Mouse (Mus musculus): ENCODE results near the gene Arglu1. TPM values are rescaled to one million over a fixed set of nuclear protein-coding genes. Genes with fewer than 3 reads are reported as not detected.

Gene Arglu1
- polyA plus RNA-seq (2012; rRNA removed): 20.7 and 22.4 TPM in 2 replicates

DNA sequence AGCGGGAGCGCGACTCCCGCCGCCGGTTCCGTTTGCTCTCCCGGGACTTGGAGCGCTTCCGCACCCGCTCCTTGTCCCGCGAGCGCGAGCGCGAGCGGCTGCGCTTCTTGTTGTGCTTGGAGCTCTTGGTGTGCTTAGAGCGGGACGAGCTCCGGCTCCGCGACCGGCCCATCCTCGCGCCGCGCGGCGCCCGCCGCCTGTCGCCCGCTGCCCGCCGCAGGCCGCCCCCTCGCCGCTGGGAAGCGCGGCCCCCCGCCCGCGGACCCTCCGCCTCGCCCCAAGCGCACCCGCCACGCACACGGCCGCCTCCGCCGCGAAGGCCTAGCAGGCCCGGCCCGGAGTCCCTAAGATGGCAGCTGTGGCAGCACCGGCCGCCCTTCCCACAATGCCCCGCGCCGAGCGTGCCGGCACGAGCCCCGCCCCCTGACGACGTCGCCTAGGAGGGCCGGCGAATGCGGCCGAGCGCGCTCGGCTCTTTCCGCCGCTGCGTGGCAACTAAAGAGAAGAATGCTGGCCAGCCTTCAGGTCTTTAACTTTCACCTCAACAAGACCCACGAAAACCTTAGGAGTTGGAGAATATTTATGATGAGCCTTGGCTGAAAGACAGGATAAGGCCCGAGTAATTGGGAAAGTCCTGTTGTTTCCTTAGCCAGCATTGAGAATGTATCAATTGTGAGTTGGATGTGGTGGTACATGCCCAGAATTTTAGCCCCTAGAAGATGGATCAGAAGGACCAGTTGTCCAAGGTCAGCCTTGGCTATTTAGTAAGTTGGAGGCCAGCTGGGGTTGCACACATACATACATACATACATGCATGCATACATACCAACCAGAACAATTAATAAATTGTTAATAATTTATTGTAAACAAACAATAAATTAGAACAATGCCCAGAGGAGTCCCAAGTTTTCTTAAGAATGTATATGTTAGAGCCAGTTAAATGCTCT lies at the start of gene Arglu1:
Gene Arglu1 (minus strand): TSS at position 376 of the 947 bp plus-strand sequence.
- Histone ChIP-seq H3K36me3 (ENCODE audit: control insufficient read depth, insufficient read depth, low read length) (no peaks in the 10 kb centered on the region), H3K4me1 (ENCODE audit: control insufficient read depth, insufficient read depth, insufficient read length) (peaks cover 15% of the 10 kb centered on the region), H3K4me3 (ENCODE audit: extremely low read depth, insufficient read depth, insufficient read length) (peak within 1 kb of the TSS; percentile 100), H3K27ac (ENCODE audit: insufficient read depth, low read length) (peak within 1 kb of the TSS; percentile 91), H3K27me3 (ENCODE audit: control insufficient read depth, insufficient read depth, low read length) (no peaks in the 10 kb centered on the region)
- DNase-seq (ENCODE audit: low read depth in 1 of 2, low spot score in 2 of 2): peak; percentile 81 to 97
- TF ChIP-seq CTCF (IDR thresholded peaks at IDR 0.05; ENCODE audit: extremely low read depth, insufficient read depth, insufficient read length, insufficient replicate concordance) (no peak), POLR2A (IDR thresholded peaks at IDR 0.05; ENCODE audit: low read depth, low read length) (peak; percentile 79)
- WGBS: under 1% methylated on average over 81 of the region's 81 CpGs

DNA sequence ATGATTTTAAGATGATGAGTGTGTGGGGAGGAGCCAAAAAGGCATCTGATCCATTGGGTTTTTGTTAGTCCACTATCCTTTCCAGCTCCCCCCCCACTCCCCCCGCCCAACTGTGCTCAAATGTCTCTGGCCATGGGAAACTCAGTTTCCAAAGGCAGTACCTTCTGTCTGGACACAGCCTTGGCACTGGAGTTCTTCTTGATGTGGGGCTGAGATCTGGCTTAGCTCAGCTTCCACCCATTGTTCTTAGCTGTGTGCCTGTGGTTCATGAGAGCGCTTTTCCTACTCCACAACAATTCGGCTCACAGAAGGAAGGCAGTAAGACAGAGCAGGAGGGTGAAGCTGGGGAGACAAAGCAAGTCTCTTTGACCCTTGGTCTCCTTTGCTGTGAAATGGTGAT lies 47.0 kb upstream of the Arglu1 start:
- H3K27me3 ChIP-seq (ENCODE audit: control insufficient read depth, insufficient read depth, low read length): no peaks in the 10 kb centered on the region
- no peaks in the 10 kb centered on the region for H3K4me1 ChIP-seq (ENCODE audit: control insufficient read depth, insufficient read depth, insufficient read length)
- no peak overlapping the region for H3K4me3 ChIP-seq (ENCODE audit: extremely low read depth, insufficient read depth, insufficient read length)
- no peak overlapping the region for H3K27ac ChIP-seq (ENCODE audit: insufficient read depth, low read length)
- TF ChIP-seq POLR2A (IDR thresholded peaks at IDR 0.05; ENCODE audit: low read depth, low read length) (no peak), CTCF (IDR thresholded peaks at IDR 0.05; ENCODE audit: extremely low read depth, insufficient read depth, insufficient read length, insufficient replicate concordance) (no peak)
- DNase-seq (ENCODE audit: low read depth in 1 of 2, low spot score in 2 of 2): no peak
- WGBS: 85% methylated on average over 3 of the region's 3 CpGs
- H3K36me3 ChIP-seq (ENCODE audit: control insufficient read depth, insufficient read depth, low read length): no peaks in the 10 kb centered on the region

DNA sequence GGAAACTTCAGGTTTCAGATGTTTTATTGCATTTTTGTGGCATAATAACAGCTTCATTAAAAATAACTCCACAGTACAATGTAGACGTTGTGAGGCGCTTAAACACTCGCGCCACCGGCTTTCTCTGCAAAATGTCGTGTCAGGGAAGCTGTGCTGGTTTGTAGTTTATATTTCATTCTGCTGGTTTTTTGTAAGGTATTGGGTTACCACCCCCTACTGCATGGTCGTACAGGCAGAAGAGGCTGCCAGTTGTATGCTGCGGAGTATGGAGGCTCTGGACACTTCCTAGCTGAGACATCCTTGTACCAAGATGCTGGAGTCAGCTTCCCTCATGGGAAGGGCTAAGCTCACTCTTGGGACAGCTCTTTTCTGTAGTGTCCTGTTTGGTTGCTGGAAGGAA lies 46.5 kb upstream of the Arglu1 start:
- DNase-seq (ENCODE audit: low read depth in 1 of 2, low spot score in 2 of 2): no peak
- 88% methylated on average over 8 of the region's 8 CpGs for WGBS
- TF ChIP-seq CTCF (IDR thresholded peaks at IDR 0.05; ENCODE audit: extremely low read depth, insufficient read depth, insufficient read length, insufficient replicate concordance) (no peak), POLR2A (IDR thresholded peaks at IDR 0.05; ENCODE audit: low read depth, low read length) (no peak)

DNA sequence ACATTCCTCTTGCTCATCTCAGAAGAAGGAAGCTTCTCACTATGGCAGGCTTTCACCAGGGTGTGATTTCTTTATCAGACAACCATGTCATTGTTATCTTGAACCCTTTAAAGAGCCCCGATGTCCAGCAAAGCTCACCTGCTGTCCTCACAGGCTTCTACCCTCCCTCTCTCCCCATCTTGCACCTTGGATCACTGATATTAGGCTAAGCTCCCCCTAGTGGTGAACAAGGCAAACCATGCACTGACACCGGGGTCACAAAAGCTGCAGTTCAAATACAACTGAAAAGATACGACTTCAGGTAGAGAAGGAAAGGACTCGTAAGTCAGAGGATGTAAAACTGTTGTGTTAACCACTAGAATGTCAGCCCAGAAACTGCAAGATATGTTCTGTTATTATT lies 43.5 kb upstream of the Arglu1 start:
- TF ChIP-seq CTCF (IDR thresholded peaks at IDR 0.05; ENCODE audit: extremely low read depth, insufficient read depth, insufficient read length, insufficient replicate concordance) (peak; percentile 54; the same call in 1 of the 2 replicates), POLR2A (IDR thresholded peaks at IDR 0.05; ENCODE audit: low read depth, low read length) (no peak)
- H3K36me3 ChIP-seq (ENCODE audit: control insufficient read depth, insufficient read depth, low read length): no peaks in the 10 kb centered on the region
- no peaks in the 10 kb centered on the region for H3K4me1 ChIP-seq (ENCODE audit: control insufficient read depth, insufficient read depth, insufficient read length)
- no peak overlapping the region for H3K27ac ChIP-seq (ENCODE audit: insufficient read depth, low read length)
- no peak overlapping the region for H3K4me3 ChIP-seq (ENCODE audit: extremely low read depth, insufficient read depth, insufficient read length)
- peak; percentile 1 to 9 for DNase-seq (ENCODE audit: low read depth in 1 of 2, low spot score in 2 of 2)
- 29% methylated on average over 4 of the region's 4 CpGs for whole genome bisulfite sequencing
- no peaks in the 10 kb centered on the region for H3K27me3 ChIP-seq (ENCODE audit: control insufficient read depth, insufficient read depth, low read length)

More for the DNA sequence above, 46.5 kb upstream of the Arglu1 start:
- H3K4me1 ChIP-seq (ENCODE audit: control insufficient read depth, insufficient read depth, insufficient read length): no peaks in the 10 kb centered on the region
- H3K27ac ChIP-seq (ENCODE audit: insufficient read depth, low read length): no peak overlapping the region
- H3K36me3 ChIP-seq (ENCODE audit: control insufficient read depth, insufficient read depth, low read length): no peaks in the 10 kb centered on the region
- no peak overlapping the region for H3K4me3 ChIP-seq (ENCODE audit: extremely low read depth, insufficient read depth, insufficient read length)
- no peaks in the 10 kb centered on the region for H3K27me3 ChIP-seq (ENCODE audit: control insufficient read depth, insufficient read depth, low read length)

DNA sequence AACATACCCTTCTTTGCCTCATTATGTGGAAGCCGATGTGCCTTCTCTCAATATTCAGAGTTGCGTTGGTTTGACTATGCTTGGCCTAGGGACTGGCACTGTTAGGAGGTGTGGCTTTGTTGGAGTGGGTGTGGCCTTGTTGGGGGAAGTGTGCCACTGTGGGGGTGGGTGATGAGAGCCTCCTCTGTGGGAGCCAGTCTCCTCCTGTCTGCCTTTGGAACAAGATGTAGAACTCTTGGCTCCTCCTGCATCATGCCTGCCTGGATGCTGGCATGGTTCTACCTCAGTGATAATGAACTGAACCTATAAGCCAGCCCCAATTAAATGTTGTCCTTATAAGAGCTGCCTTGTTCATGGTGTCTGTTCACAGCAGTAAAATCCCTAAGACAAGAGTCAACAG lies 38.3 kb upstream of the Arglu1 start:
- WGBS: 91% methylated on average over 2 of the region's 2 CpGs
- DNase-seq (ENCODE audit: low read depth in 1 of 2, low spot score in 2 of 2): no peak
- Histone ChIP-seq H3K27me3 (ENCODE audit: control insufficient read depth, insufficient read depth, low read length) (no peaks in the 10 kb centered on the region), H3K4me3 (ENCODE audit: extremely low read depth, insufficient read depth, insufficient read length) (no peak overlapping the region), H3K27ac (ENCODE audit: insufficient read depth, low read length) (no peak overlapping the region), H3K4me1 (ENCODE audit: control insufficient read depth, insufficient read depth, insufficient read length) (no peaks in the 10 kb centered on the region), H3K36me3 (ENCODE audit: control insufficient read depth, insufficient read depth, low read length) (no peaks in the 10 kb centered on the region)
- TF ChIP-seq CTCF (IDR thresholded peaks at IDR 0.05; ENCODE audit: extremely low read depth, insufficient read depth, insufficient read length, insufficient replicate concordance): no peak
- no peak for TF ChIP-seq POLR2A (IDR thresholded peaks at IDR 0.05; ENCODE audit: low read depth, low read length)

DNA sequence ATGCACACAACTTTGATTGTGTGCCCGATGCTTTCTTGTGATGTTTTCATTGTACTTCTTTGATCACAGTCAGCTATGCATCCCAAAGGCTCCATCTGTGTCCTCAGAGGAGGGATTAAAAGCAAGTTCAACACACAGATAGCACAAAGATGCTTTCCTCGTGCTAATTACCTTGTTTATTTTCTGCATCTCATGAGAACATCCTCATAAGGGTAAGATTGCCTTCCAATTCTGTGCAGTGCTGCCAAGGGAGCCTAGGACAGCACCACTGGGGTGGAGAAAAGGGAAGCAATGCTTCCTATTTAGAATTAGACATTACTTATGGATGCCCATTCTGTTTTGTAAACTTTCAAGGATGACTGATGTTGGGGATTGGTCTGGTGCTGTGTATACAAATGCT lies 36.2 kb upstream of the Arglu1 start:
- Histone ChIP-seq H3K36me3 (ENCODE audit: control insufficient read depth, insufficient read depth, low read length) (no peaks in the 10 kb centered on the region), H3K4me1 (ENCODE audit: control insufficient read depth, insufficient read depth, insufficient read length) (no peaks in the 10 kb centered on the region), H3K4me3 (ENCODE audit: extremely low read depth, insufficient read depth, insufficient read length) (no peak overlapping the region), H3K27me3 (ENCODE audit: control insufficient read depth, insufficient read depth, low read length) (no peaks in the 10 kb centered on the region), H3K27ac (ENCODE audit: insufficient read depth, low read length) (no peak overlapping the region)
- WGBS: 71% methylated on average over 2 of the region's 2 CpGs
- DNase-seq (ENCODE audit: low read depth in 1 of 2, low spot score in 2 of 2): no peak
- TF ChIP-seq POLR2A (IDR thresholded peaks at IDR 0.05; ENCODE audit: low read depth, low read length) (no peak), CTCF (IDR thresholded peaks at IDR 0.05; ENCODE audit: extremely low read depth, insufficient read depth, insufficient read length, insufficient replicate concordance) (no peak)

DNA sequence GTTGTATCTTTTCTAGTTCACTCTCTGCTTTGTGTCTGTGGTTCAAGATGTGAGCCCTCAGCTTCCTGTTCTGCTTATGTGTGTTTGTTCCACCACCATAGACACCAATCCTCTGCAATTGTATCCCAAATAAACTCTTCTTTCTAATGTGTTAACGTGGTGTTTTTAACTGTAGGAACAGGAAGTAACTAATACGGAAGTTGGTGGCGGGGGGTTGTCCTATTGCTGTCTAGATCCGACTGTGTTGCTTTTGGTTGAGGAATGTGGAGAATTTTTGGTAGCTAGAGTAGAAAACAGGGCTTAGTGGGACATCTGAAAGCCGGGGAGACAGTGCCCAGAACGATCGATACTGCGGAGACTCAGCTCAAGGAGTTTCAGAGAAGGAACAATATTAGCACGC lies 14.5 kb upstream of the Arglu1 start:
- 64% methylated on average over 9 of the region's 9 CpGs for WGBS
- Histone ChIP-seq H3K4me1 (ENCODE audit: control insufficient read depth, insufficient read depth, insufficient read length) (no peaks in the 10 kb centered on the region), H3K27me3 (ENCODE audit: control insufficient read depth, insufficient read depth, low read length) (no peaks in the 10 kb centered on the region), H3K36me3 (ENCODE audit: control insufficient read depth, insufficient read depth, low read length) (no peaks in the 10 kb centered on the region), H3K4me3 (ENCODE audit: extremely low read depth, insufficient read depth, insufficient read length) (no peak overlapping the region), H3K27ac (ENCODE audit: insufficient read depth, low read length) (no peak overlapping the region)
- no peak for DNase-seq (ENCODE audit: low read depth in 1 of 2, low spot score in 2 of 2)
- TF ChIP-seq CTCF (IDR thresholded peaks at IDR 0.05; ENCODE audit: extremely low read depth, insufficient read depth, insufficient read length, insufficient replicate concordance): no peak
- TF ChIP-seq POLR2A (IDR thresholded peaks at IDR 0.05; ENCODE audit: low read depth, low read length): no peak
